Mouse (Mus musculus) gastrocnemius, postnatal 25 days (tissue): ENCODE results near the gene Tspan14. TPM values are rescaled to one million over a fixed set of nuclear protein-coding genes. Genes with fewer than 3 reads are reported as not detected.

Experiments used
- DNase-seq: peaks from one replicate; pipeline ENCODE4 v3.0.0; 2022
- long read RNA-seq, 2 experiments: library from polyadenylated mRNA; stranded (forward); transcript quantifications; one replicate each; pipeline ENCODE4 v2.0.0; 2021
- total RNA-seq, 2 experiments: library from RNA; stranded (reverse); gene quantifications; 1 replicate in 1 of 2; 2 replicates in 1 of 2; pipeline ENCODE4 v1.2.3; 2021

Tspan14 gene
- 10 to 100 TPM; 10.4 to 12.3 TPM for total RNA-seq
- long read RNA-seq, experiment 1, transcript Tspan14-201 (9 exons, 2,475 nt) = major isoform, 5 of 10 reads
- long read RNA-seq, experiment 1, partial matches to known transcripts = 0 of 10 reads
- long read RNA-seq, experiment 1, other reads (novel, unspliced or antisense) = 5 of 10 reads
- long read RNA-seq, experiment 2, transcript Tspan14-201 (9 exons, 2,475 nt) = major isoform, 9 of 15 reads
- long read RNA-seq, experiment 2, partial matches to known transcripts = 1 of 15 reads
- long read RNA-seq, experiment 2, other reads (novel, unspliced or antisense) = 5 of 15 reads

GRCm38 (mm10) chr14:40966392-40966861 lies at the start of gene Tspan14:
TSS of gene Tspan14 (minus strand) at chr14:40966807.
- no peak for DNase-seq

GRCm38 (mm10) chr14:41014701-41015240 lies 48.2 kb upstream of the Tspan14 start:
- DNase-seq = no peak

- peak; percentile 81 for DNase-seq
Observed at GRCm38 (mm10) chr14:41013630-41014613, 47.3 kb upstream of the Tspan14 start, which contains the start of gene Fam213a. TSS of gene Fam213a (minus strand) at chr14:41013788.

- no peak for DNase-seq
Observed at GRCm38 (mm10) chr14:41013143-41013542, 46.5 kb upstream of the Tspan14 start.

GRCm38 (mm10) chr14:41011916-41012315 lies 45.3 kb upstream of the Tspan14 start:
- DNase-seq = no peak

GRCm38 (mm10) chr14:41008138-41008537 lies 41.5 kb upstream of the Tspan14 start:
- no peak for DNase-seq

GRCm38 (mm10) chr14:41007641-41008040 lies 41.0 kb upstream of the Tspan14 start:
- no peak for DNase-seq

GRCm38 (mm10) chr14:41006899-41007298 lies 40.3 kb upstream of the Tspan14 start:
- DNase-seq = no peak

GRCm38 (mm10) chr14:41006263-41006662 lies 39.7 kb upstream of the Tspan14 start:
- no peak for DNase-seq

GRCm38 (mm10) chr14:41005716-41006115 lies 39.1 kb upstream of the Tspan14 start:
- DNase-seq = no peak

GRCm38 (mm10) chr14:41004201-41005141 lies 37.9 kb upstream of the Tspan14 start:
- peak; percentile 24 for DNase-seq

GRCm38 (mm10) chr14:41001576-41001975 lies 35.0 kb upstream of the Tspan14 start:
- no peak for DNase-seq

- no peak for DNase-seq
Observed at GRCm38 (mm10) chr14:41000801-41001200, 34.2 kb upstream of the Tspan14 start.

- DNase-seq = no peak
Observed at GRCm38 (mm10) chr14:40999904-41000645, 33.5 kb upstream of the Tspan14 start.

GRCm38 (mm10) chr14:40996171-40996570 lies 29.6 kb upstream of the Tspan14 start:
- DNase-seq = no peak

GRCm38 (mm10) chr14:40992464-40992863 lies 25.9 kb upstream of the Tspan14 start:
- no peak for DNase-seq

GRCm38 (mm10) chr14:40988780-40989179 lies 22.2 kb upstream of the Tspan14 start:
- no peak for DNase-seq

GRCm38 (mm10) chr14:40987184-40987583 lies 20.6 kb upstream of the Tspan14 start:
- DNase-seq = no peak

- DNase-seq = no peak
Observed at GRCm38 (mm10) chr14:40985635-40986034, 19.0 kb upstream of the Tspan14 start.

- DNase-seq = no peak
Observed at GRCm38 (mm10) chr14:40979723-40980122, 13.1 kb upstream of the Tspan14 start.

GRCm38 (mm10) chr14:40979002-40979401 lies 12.4 kb upstream of the Tspan14 start:
- no peak for DNase-seq
